Mouse (Mus musculus): ENCODE results near the gene Gdi2. TPM values are rescaled to one million over a fixed set of nuclear protein-coding genes. Genes with fewer than 3 reads are reported as not detected.

The Gdi2 gene
- polyA plus RNA-seq, 1 experiment, result 115 TPM

DNA sequence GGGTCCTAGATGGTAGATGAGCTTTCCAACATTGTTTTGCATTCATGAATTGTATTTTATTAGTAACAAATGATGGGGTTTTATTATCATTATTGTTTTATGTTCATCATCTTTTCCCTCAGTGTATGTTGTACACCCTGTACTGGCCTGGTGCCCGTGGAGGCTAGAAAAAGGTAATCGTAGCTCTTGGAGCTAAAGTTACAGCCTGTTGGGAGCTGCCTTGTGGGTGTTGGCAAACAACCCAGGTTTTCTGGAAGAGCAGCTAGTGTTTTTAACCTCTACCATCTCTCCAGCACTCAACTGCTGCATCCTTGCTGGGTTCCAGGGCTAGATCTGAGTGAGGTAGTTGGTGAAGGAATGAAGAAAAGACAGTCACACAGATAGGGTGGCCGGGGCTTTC is 9.5 kb downstream of the Gdi2 start:
- no peak overlapping the region for H3K4me3 ChIP-seq (ENCODE audit: low read depth, low read length)
- H3K36me3 ChIP-seq (ENCODE audit: control insufficient read depth, insufficient read depth, low read length), result peaks cover 23% of the 10 kb centered on the region
- peaks cover 14% of the 10 kb centered on the region; the same call in 1 of the 2 replicates for H3K4me1 ChIP-seq (ENCODE audit: control insufficient read depth, insufficient read depth, insufficient read length, low read length)
- H3K27ac ChIP-seq (ENCODE audit: insufficient read depth, low read depth, low read length), result no peak overlapping the region
- H3K27me3 ChIP-seq (ENCODE audit: control insufficient read depth, insufficient read depth, low read length), result no peaks in the 10 kb centered on the region
- 60% methylated on average over 3 of the region's 3 CpGs for WGBS
- TF ChIP-seq POLR2A (IDR thresholded peaks at IDR 0.05; ENCODE audit: low read depth, low read length), result no peak
- no peak for TF ChIP-seq CTCF (IDR thresholded peaks at IDR 0.05; ENCODE audit: extremely low read depth, insufficient read length, insufficient replicate concordance, low read depth, low read length)

DNA sequence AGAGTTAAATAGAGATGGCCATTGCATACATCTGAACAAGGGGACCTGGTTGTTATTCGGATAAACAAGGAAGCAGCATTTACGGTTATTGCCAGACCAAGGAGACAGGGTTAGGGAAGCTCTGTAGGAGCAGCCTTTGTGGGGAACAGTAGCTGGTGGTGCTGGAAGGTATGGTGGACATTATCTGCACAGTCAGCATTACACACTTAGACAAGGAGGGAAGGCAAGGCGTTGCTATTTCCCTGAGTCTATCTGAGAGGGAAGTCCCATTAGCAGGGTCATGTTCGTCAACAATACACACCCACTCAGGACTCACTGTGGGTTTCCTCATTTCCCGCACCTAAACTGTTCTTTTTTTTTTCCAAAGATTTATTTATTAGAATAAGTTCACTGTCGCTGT is 10.0 kb downstream of the Gdi2 start:
- Histone ChIP-seq H3K4me3 (ENCODE audit: low read depth, low read length) (no peak overlapping the region), H3K36me3 (ENCODE audit: control insufficient read depth, insufficient read depth, low read length) (peaks cover 24% of the 10 kb centered on the region), H3K27me3 (ENCODE audit: control insufficient read depth, insufficient read depth, low read length) (no peaks in the 10 kb centered on the region), H3K4me1 (ENCODE audit: control insufficient read depth, insufficient read depth, insufficient read length, low read length) (peaks cover 14% of the 10 kb centered on the region; the same call in 1 of the 2 replicates), H3K27ac (ENCODE audit: insufficient read depth, low read depth, low read length) (no peak overlapping the region)
- TF ChIP-seq POLR2A (IDR thresholded peaks at IDR 0.05; ENCODE audit: low read depth, low read length), result no peak
- TF ChIP-seq CTCF (IDR thresholded peaks at IDR 0.05; ENCODE audit: extremely low read depth, insufficient read length, insufficient replicate concordance, low read depth, low read length), result no peak
- 63% methylated on average over 6 of the region's 6 CpGs for WGBS

DNA sequence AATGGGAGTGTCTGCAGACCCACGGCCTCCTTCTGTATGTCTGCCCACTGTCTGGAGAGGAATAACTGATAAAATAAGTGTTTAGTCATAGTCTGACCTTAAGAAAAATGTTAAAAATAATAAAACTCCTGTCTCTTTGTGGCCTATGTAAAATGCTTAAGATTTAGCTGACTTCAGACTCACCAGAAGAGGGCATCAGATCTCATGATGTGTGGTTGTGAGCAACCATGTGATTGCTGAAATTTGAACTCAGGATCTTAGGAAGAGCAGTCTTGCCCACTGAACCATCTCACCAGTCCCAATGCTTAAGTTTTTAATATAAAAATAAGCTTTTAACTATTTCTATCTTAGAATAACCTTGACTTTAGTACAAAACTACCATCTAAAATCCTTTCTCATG is 25.3 kb downstream of the Gdi2 start:
- 90% methylated on average over 1 of the region's 1 CpGs for WGBS
- H3K4me1 ChIP-seq (ENCODE audit: control insufficient read depth, insufficient read depth, insufficient read length, low read length), result no peaks in the 10 kb centered on the region
- no peak overlapping the region for H3K27ac ChIP-seq (ENCODE audit: insufficient read depth, low read depth, low read length)
- no peaks in the 10 kb centered on the region for H3K27me3 ChIP-seq (ENCODE audit: control insufficient read depth, insufficient read depth, low read length)
- no peak overlapping the region for H3K4me3 ChIP-seq (ENCODE audit: low read depth, low read length)
- H3K36me3 ChIP-seq (ENCODE audit: control insufficient read depth, insufficient read depth, low read length), result peaks cover 54% of the 10 kb centered on the region
- TF ChIP-seq POLR2A (IDR thresholded peaks at IDR 0.05; ENCODE audit: low read depth, low read length), result no peak
- no peak for TF ChIP-seq CTCF (IDR thresholded peaks at IDR 0.05; ENCODE audit: extremely low read depth, insufficient read length, insufficient replicate concordance, low read depth, low read length)

DNA sequence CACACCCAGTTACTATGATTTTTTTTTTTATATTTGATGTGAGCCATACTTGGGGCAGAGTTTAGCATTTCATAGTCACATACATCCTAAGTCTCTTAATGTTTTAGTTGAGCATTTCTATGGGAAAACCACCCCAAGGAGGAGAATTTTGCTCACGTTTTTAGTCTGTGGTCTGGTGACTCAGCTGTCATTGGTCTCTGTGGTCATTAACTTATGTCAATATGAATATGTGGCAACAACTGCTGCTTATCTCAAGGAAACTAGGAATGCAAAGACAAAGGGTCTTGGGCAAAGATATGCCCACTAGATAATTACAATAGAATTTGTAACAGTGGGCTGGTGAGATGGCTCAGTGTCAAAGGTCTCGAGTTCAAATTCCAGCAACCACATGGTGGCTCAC is 26.1 kb downstream of the Gdi2 start:
- 59% methylated on average over 2 of the region's 2 CpGs for WGBS
- Histone ChIP-seq H3K4me3 (ENCODE audit: low read depth, low read length) (no peak overlapping the region), H3K36me3 (ENCODE audit: control insufficient read depth, insufficient read depth, low read length) (peaks cover 52% of the 10 kb centered on the region), H3K27me3 (ENCODE audit: control insufficient read depth, insufficient read depth, low read length) (no peaks in the 10 kb centered on the region), H3K27ac (ENCODE audit: insufficient read depth, low read depth, low read length) (no peak overlapping the region), H3K4me1 (ENCODE audit: control insufficient read depth, insufficient read depth, insufficient read length, low read length) (no peaks in the 10 kb centered on the region)
- TF ChIP-seq POLR2A (IDR thresholded peaks at IDR 0.05; ENCODE audit: low read depth, low read length) (no peak), CTCF (IDR thresholded peaks at IDR 0.05; ENCODE audit: extremely low read depth, insufficient read length, insufficient replicate concordance, low read depth, low read length) (no peak)

DNA sequence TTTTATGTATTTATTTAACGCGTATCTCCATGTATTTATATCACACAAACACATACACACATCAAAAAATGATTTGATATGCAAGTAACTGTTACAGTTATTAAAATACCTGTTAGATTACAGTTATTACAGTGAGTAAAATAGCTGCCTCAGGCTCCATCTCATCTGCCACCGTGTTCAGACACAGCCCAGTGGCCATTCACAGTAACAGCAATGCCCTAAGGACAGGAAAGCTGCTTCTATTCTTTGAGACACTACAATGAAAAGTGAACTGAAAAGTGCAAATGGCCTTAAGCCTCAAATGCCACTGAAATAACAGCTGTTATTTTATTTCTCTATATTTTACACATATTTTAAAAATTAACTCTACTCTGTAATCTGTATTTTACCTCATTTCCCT is 52.9 kb downstream of the Gdi2 start:
- no peak overlapping the region for H3K27ac ChIP-seq (ENCODE audit: insufficient read depth, low read depth, low read length)
- no peaks in the 10 kb centered on the region for H3K4me1 ChIP-seq (ENCODE audit: control insufficient read depth, insufficient read depth, insufficient read length, low read length)
- TF ChIP-seq POLR2A (IDR thresholded peaks at IDR 0.05; ENCODE audit: low read depth, low read length) (no peak), CTCF (IDR thresholded peaks at IDR 0.05; ENCODE audit: extremely low read depth, insufficient read length, insufficient replicate concordance, low read depth, low read length) (peak; percentile 24; the same call in 1 of the 2 replicates)
- H3K27me3 ChIP-seq (ENCODE audit: control insufficient read depth, insufficient read depth, low read length), result no peaks in the 10 kb centered on the region
- WGBS, result 91% methylated on average over 3 of the region's 3 CpGs
- peaks cover 41% of the 10 kb centered on the region for H3K36me3 ChIP-seq (ENCODE audit: control insufficient read depth, insufficient read depth, low read length)
- no peak overlapping the region for H3K4me3 ChIP-seq (ENCODE audit: low read depth, low read length)

DNA sequence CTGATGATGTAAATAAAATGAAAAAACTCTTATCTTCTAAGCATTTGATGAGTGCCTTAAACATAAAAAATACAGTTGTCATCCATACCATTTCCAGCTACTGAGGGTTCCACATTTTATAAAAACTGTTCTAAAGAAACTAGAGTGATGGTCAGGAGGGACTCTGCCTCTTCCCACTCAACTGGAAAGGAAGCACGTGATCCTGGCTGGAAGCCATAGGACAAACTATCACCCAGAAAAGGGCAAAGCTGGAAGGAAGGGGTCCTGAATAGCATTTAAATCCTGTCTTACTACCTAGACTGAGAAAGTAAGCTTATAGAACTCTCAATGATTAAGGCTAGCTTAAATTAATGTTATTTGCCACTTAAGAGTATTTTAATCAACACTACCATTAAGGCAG is 56.4 kb downstream of the Gdi2 start:
- Histone ChIP-seq H3K4me1 (ENCODE audit: control insufficient read depth, insufficient read depth, insufficient read length, low read length) (no peaks in the 10 kb centered on the region), H3K4me3 (ENCODE audit: low read depth, low read length) (no peak overlapping the region), H3K27ac (ENCODE audit: insufficient read depth, low read depth, low read length) (no peak overlapping the region), H3K27me3 (ENCODE audit: control insufficient read depth, insufficient read depth, low read length) (no peaks in the 10 kb centered on the region), H3K36me3 (ENCODE audit: control insufficient read depth, insufficient read depth, low read length) (peaks cover 46% of the 10 kb centered on the region)
- no peak for TF ChIP-seq CTCF (IDR thresholded peaks at IDR 0.05; ENCODE audit: extremely low read depth, insufficient read length, insufficient replicate concordance, low read depth, low read length)
- no peak for TF ChIP-seq POLR2A (IDR thresholded peaks at IDR 0.05; ENCODE audit: low read depth, low read length)
- 86% methylated on average over 1 of the region's 1 CpGs for WGBS

DNA sequence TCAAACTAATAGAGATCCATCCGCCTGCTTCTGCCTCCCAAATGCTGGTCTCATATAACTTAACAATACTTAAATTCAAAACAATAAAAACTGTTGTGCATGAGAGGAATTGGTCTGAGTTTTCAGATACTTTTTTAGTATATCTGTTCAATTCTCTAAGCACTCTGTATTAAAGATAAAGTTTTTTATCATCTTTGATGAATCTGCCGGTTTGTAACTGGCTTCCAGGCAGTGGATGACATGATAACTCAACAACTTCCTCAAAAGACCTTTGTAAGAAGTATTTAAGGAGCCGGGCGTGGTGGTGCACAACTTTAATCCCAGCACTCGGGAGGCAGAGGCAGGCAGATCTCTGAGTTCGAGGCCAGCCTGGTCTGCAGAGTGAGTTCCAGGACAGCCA is 58.4 kb downstream of the Gdi2 start:
- WGBS, result 89% methylated on average over 6 of the region's 6 CpGs
- peaks cover 37% of the 10 kb centered on the region for H3K36me3 ChIP-seq (ENCODE audit: control insufficient read depth, insufficient read depth, low read length)
- no peaks in the 10 kb centered on the region for H3K27me3 ChIP-seq (ENCODE audit: control insufficient read depth, insufficient read depth, low read length)
- H3K4me3 ChIP-seq (ENCODE audit: low read depth, low read length), result no peak overlapping the region
- TF ChIP-seq CTCF (IDR thresholded peaks at IDR 0.05; ENCODE audit: extremely low read depth, insufficient read length, insufficient replicate concordance, low read depth, low read length) (no peak), POLR2A (IDR thresholded peaks at IDR 0.05; ENCODE audit: low read depth, low read length) (no peak)
- no peak overlapping the region for H3K27ac ChIP-seq (ENCODE audit: insufficient read depth, low read depth, low read length)
- H3K4me1 ChIP-seq (ENCODE audit: control insufficient read depth, insufficient read depth, insufficient read length, low read length), result no peaks in the 10 kb centered on the region

DNA sequence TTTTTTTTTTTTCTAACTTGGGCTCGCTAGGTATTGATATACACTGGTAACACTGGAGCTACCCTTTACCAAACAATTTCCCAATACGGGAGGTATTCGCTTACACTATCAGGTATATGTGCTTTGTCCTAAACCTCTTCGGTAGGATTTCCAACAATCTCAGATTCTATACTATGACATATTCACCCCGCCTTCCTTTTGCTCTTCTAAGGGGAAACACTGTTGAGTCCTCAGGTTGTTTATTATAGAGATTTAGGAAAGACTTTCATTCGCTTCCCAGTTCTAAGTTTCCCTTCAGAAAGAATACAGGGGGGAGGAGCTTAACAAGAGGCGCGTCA is 71.9 kb downstream of the Gdi2 start:
- Histone ChIP-seq H3K27me3 (ENCODE audit: control insufficient read depth, insufficient read depth, low read length) (no peaks in the 10 kb centered on the region), H3K4me1 (ENCODE audit: control insufficient read depth, insufficient read depth, insufficient read length, low read length) (no peaks in the 10 kb centered on the region), H3K27ac (ENCODE audit: insufficient read depth, low read depth, low read length) (no peak overlapping the region), H3K4me3 (ENCODE audit: low read depth, low read length) (peak overlapping the region; percentile 84), H3K36me3 (ENCODE audit: control insufficient read depth, insufficient read depth, low read length) (no peaks in the 10 kb centered on the region)
- WGBS, result 8% methylated on average over 8 of the region's 8 CpGs
- no peak for TF ChIP-seq CTCF (IDR thresholded peaks at IDR 0.05; ENCODE audit: extremely low read depth, insufficient read length, insufficient replicate concordance, low read depth, low read length)
- TF ChIP-seq POLR2A (IDR thresholded peaks at IDR 0.05; ENCODE audit: low read depth, low read length), result no peak

Measured in small intestine, adult 2 months (tissue).